Mouse (Mus musculus) bone marrow, adult 2 months (tissue): ENCODE measurements around the gene Epb41l2.

Experiments used
- CTCF ChIP-seq: fragments of 200-500 bp; IDR thresholded peaks from 2 replicates; pipeline ENCODE4 v1.5.1; 2011; ENCODE audit warnings: low read length, control low read depth; ENCODE audit not compliant: control insufficient read depth, insufficient read depth
- POLR2A ChIP-seq: fragments of 200-500 bp; IDR thresholded peaks from 2 replicates; pipeline ENCODE4 v1.6.1; 2011; ENCODE audit warnings: low read depth, mild to moderate bottlenecking, control low read depth, low read length, borderline replicate concordance; ENCODE audit not compliant: control insufficient read depth

DNA sequence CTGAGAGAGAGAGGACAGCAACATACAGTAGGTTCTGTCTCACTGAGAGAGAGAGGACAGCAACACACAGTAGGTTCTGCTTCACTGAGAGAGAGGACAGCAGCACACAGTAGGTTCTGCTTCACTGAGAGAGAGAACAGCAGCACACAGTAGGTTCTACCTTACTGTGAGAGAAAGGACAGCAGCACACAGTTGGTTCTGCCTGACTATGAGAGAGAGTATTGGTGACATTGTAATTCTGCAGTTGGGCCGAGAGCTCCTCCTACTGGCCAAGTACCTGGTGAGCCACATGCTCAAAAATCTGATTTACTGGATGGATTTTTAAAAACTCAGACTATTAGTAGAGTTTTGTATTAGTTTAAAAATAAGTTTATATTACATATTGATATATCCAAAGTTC, 128.9 kb downstream of the Epb41l2 start:
- TF ChIP-seq CTCF (peak; percentile 77), POLR2A (no peak)
